Mouse (Mus musculus): ENCODE data around the gene Poglut1.
"Not testable (repeated sequence)": the region's sequence is repeated elsewhere in the genome, so short reads cannot be mapped to it uniquely, and the experiment has no call there.

Poglut1 gene

DNA sequence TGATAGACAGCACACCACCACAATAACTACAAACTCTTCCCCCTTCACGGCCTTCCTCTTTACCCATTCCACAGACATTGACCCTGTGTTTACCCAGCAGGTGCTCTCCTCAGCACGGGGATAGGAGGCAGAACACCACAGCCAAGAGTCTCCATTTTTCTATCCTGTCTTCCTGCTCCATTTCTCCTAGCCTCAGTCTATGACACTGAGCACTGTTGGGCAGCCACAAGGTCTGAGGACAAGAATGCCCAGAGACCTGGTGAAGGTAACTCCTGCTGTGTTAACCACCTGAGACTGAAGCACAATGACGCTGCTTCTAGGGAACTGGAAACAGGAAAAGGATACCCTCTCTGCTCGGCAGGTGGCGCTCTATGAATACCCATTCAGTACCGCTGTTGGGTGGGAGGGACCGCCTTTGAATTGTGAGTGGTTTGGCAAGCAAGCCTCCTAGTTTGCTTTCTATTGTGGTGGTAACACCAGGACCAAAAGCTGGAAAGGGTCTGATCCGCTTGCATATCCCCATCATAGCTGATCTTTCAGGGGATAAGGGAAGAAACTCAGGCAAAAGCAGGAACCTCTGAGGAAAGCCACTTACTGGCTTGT lies 13.4 kb downstream of the Poglut1 start:
- DNase-seq (ENCODE audit: extremely low spot score) = peak; percentile 58

DNA sequence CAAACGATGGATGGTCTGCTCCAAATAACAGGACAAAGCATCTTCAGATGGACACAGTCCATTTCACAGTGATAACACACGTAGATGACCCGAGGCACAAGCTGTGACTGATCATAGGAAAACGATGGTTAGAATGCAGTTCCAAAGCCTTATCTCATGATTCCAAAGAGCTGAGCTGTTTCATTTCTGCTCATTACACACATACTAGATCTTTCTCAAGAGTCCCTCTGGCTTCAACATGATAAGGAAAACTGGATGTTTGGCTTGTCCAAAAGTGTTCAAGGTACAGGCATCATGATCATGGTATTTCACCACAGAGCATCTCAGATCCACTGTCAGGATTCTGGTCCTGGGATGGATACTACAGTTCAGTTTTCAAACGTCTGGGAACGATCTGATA lies 23.8 kb downstream of the Poglut1 start:
- no peak for DNase-seq (ENCODE audit: extremely low spot score)

DNA sequence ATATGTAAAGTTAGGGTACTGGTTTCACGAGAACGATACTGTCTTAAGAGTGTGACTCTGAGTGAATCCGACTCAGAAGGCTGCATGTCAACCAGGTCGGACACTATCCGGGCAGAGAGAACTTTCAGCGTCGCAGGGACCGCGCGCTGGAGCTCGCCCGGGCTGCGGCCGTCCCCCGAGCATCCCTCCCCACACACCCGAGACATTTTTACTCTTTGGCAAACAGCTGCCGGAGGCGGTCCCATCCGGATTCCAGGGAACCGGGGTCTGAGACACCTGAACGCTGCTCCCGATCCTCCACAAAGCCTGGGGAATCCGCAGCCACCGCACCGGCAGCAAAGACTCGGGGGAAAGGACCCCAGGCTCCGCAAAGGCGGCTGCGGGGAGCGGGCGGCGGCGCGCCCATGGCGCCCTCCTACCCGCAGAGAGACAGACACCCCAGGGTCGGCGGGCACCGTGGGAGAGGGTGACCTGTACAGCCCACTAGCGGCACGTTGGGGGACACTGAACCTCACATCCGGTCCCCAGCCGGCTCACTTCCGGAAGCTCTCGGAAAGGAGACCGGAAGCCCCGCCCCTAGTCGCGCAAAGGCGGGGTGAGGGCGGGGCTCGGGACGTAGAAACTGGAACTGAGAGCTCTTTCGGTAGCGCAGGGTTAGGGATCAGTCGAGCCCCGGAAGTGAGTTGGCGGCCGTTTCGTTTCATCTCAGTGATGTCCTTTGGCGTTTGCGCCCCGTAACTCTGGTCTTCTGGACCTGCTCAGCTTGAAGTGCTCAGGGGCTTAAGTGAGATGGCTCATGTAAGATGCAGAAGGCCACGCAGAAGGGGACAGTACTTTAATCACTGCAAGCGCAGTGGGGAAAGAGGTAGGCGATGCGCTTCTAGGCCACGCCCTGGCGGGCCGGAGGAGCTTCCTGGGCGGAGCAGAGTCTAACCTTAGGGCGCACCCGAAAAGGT lies 27.7 kb downstream of the Poglut1 start, which contains the start of gene Timmdc1:
Timmdc1 (minus strand) TSS at position 535 of the 956 bp plus-strand sequence.
- peak; percentile 97 for DNase-seq (ENCODE audit: extremely low spot score)

- peak; percentile 6 for DNase-seq (ENCODE audit: extremely low spot score)
Observed at GRCm38 (mm10) chr16:38521211-38521987, 28.7 kb downstream of the Poglut1 start.

GRCm38 (mm10) chr16:38519140-38519539 lies 30.9 kb downstream of the Poglut1 start:
- DNase-seq (ENCODE audit: extremely low spot score) = no peak

- DNase-seq (ENCODE audit: extremely low spot score) = no peak
Observed at GRCm38 (mm10) chr16:38510846-38511245, 39.2 kb downstream of the Poglut1 start.

DNA sequence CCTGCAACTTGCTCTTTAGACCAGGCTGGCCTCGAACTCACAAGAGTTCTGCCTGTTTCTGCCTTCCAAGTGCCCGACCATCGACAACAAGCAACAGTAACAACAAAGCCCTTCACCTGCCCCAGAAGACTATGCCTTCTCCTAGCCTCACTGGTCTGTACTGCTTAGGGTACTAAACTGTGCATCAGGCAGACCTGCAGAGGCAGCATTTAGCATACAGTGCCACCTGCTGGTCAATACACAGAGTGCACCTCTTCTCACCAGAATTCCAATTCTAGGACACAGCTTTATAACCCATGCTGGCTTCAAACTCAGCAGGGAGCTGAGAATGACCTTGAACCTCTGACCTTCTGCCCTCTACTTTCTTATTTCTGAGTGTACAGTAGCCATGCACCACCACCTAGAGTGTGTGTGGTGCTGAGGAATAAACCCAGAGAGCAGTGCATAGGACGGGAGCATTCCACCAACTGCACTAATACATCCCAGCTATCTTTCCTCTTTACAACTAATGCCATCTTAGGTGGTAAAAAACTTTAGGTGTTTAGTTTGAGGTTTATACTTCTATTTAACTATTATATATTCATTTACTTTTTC lies 43.9 kb downstream of the Poglut1 start:
- DNase-seq (ENCODE audit: extremely low spot score) = peak; percentile 65

DNA sequence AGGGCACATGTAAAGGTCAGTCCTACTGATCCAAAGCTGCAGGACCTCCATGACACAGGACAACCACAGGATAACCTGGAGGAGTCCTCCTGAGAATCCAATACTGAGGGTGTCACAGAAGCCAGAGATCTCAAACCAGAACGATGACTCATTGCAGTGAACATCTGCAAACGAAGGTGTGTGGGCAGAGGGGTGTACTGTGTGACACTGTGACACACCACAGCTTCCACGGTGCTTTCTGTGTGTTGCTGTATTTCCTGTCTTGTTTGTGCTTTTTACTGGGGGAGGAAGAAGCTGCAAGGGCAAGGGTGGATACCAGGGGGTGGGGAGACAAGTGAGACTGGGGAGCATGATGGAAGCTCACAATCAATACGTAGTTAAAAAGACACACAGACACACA lies 46.5 kb downstream of the Poglut1 start:
- DNase-seq (ENCODE audit: extremely low spot score) = no peak

DNA sequence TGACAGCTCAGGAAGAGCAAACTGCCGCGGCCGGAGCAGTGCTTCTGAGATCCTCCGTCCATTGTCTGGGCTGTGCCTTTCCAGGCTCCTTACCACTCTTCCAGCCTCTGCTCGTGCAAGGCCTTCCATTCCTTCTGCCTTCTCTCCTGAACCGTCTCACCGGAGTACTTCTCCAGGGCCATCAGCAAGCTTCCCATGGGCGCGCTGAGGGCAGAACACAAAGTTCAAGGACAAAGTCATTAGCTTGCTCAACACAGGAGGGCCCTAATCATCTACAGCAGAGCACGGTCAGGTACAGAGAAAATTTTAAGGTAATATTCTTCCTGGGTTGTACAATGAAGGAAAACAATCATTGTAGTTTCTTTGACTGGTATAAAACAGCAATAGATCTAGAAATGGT lies 47.6 kb downstream of the Poglut1 start:
- DNase-seq (ENCODE audit: extremely low spot score) = no peak

DNA sequence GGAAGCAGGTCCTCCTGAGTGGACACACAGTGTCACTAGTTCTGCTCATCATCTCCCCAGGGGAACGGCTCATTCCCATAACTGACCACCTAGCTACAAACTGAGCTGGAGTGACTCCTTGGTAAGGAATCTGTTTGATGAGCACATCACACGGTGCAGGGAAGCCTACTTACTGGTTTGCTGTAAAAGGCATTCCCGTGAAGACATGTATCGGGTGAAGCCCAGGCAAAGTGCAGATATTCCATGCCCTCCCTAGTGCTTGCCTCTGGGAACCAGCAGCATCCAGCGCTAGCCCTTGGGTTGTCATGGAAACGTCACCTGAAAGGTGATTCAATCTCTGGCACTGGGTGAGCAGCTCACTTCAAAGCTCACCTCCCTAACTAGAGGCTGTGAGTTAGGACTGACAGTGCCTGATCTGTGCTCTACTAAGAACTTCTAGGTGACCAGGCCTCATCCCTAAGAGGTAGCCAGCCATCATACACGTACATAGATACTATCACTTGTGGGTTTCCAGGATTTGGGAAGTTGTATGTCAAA lies 53.4 kb downstream of the Poglut1 start:
- no peak for DNase-seq (ENCODE audit: extremely low spot score)

DNA sequence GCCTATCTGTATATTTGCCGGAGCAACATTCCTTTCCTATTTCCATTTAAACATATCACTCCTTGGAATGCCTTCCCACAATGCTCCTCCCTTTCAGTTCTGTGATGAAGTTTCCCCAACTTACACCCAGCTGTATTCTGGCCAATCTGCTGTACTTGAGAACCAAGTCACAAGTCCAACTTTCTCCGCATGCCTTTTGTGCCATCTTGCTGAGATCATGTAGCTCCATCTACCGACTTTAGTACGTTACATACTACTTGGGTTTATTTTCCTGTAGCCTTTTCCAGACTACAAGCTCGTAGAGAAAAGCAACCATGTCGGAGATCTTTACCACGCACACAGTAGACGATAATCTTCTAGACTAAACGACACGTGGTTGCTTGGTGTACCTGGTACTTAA lies 56.2 kb downstream of the Poglut1 start:
- no peak for DNase-seq (ENCODE audit: extremely low spot score)

GRCm38 (mm10) chr16:38492551-38492950 lies 57.5 kb downstream of the Poglut1 start:
- DNase-seq (ENCODE audit: extremely low spot score) = no peak

DNA sequence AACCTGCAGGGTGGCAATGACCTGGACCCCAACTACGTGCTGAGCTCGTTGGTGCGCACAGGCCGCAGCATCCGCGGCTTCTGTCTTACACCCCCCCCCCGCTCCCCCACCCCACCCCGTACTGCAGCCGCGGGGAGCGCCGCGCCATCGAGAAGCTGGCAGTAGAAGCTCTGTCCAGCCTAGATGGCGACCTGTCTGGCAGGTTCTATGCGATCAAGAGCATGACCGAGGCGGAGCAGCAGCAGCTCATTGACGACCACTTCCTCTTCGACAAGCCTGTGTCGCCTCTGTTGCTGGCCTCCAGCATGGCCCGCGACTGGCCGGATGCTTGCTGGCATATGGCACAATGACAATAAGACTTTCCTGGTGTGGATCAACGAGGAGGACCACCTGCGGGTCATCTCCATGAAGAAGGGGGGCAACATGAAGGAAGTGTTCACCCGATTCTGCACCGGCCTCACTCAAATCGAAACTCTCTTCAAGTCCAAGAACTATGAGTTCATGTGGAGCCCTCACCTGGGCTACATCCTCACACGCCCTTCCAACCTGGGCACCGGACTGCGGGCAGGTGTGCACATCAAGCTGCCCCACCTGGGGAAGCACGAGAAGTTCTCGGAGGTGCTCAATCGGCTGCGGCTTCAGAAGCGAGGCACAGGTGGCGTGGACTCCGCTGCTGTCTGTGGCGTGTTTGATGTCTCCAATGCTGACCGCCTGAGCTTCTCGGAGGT lies 66.3 kb downstream of the Poglut1 start:
- no peak for DNase-seq (ENCODE audit: extremely low spot score)

DNA sequence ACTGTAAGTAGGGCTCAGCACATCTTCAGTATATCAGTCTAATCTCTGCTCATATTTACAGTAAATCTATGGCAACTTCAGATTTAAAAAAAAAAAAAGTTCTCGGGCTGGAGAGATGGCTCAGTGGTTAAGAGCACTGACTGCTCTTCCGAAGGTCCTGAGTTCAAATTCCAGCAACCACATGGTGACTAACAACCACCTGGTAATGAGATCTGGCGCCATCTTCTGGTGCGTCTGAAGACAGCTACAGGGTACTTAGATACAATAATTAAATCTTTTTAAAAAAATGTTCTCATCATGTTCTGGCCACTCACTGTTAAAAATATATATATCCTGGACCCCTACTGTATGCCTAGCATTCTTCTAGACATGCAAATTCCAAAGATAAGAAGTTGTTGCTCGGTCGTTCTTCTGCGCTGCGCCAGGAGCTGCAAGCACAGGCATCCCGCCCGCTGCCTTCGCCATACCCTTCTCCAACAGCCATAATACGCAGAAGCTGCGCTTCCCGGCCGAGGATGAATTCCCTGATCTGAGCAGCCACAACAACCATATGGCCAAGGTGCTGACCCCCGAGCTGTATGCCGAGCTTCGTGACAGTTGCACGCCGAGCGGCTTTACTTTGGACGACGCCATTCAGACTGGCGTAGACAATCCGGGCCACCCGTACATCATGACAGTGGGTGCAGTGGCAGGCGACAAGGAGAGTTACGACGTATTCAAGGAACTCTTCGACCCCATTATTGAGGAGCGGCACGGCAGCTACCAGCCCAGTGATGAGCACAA lies 67.1 kb downstream of the Poglut1 start:
- peak; percentile 24 for DNase-seq (ENCODE audit: extremely low spot score)

DNA sequence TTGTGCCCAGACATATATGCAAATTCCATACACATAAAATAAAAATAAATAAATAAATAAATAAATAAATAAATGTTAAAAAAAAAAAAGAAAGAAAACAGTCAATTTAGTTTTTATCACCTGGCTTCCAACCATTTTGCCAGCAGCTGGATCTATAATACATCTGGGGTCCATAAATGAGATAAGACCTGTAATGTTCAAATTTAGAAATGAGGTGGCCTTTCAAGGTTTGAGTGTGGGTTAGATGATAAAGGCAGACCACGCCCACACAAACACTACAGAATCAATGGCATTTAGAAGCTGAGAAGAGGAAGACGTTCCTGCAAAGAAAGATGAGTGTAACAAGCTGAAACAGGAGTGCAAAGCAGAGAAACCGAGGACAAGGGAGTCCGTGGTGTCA lies 68.7 kb downstream of the Poglut1 start:
- no peak for DNase-seq (ENCODE audit: extremely low spot score)

DNA sequence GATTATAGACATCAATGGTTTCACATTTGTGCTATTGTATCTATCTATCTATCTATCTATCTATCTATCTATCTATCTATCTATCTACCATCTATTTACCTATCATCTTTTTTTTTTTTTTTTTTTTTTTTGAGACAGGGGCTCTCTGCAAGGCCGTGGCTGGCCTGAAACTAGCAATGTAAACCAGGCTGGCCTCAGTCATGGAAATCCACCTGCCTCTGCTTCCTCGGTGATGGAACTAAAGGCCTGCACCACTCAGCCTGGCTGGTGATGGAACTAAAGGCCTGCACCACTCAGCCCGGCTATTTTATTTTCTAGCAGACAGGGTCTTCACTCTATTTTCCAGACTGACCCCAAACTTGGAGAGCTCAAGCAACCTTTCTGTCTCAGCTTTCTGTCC lies 71.8 kb downstream of the Poglut1 start:
- DNase-seq (ENCODE audit: extremely low spot score) = no peak

DNA sequence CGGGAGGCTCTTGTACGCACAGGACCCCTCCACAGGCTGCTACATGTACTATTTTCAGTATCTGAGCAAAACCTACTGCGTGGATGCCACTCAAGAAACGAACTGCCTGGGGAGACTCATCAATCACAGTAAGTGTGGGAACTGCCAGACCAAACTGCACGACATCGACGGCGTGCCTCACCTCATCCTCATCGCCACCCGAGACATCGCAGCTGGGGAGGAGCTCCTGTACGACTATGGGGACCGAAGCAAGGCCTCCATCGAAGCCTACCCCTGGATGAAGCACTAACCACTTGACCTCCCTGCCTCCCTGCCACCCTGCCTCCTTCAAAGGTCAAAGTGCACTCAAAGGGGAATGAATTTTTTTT lies 72.8 kb downstream of the Poglut1 start:
- not testable (repeated sequence) for DNase-seq (ENCODE audit: extremely low spot score)

- DNase-seq (ENCODE audit: extremely low spot score) = peak; percentile 69
Observed at GRCm38 (mm10) chr16:38476312-38477240, 73.5 kb downstream of the Poglut1 start.

- no peak for DNase-seq (ENCODE audit: extremely low spot score)
Observed at GRCm38 (mm10) chr16:38475681-38476311, 74.3 kb downstream of the Poglut1 start.
